Mouse (Mus musculus): ENCODE data around the gene B430306N03Rik.

B430306N03Rik gene

GRCm38 (mm10) chr17:48362966-48363365 is 47.0 kb downstream of the B430306N03Rik start:
- peak; percentile 55 for DNase-seq (ENCODE audit: low spot score)

- peak; percentile 28 for DNase-seq (ENCODE audit: low spot score)
These were observed 47.6 kb downstream of the B430306N03Rik start for GRCm38 (mm10) chr17:48363421-48363965.

DNA sequence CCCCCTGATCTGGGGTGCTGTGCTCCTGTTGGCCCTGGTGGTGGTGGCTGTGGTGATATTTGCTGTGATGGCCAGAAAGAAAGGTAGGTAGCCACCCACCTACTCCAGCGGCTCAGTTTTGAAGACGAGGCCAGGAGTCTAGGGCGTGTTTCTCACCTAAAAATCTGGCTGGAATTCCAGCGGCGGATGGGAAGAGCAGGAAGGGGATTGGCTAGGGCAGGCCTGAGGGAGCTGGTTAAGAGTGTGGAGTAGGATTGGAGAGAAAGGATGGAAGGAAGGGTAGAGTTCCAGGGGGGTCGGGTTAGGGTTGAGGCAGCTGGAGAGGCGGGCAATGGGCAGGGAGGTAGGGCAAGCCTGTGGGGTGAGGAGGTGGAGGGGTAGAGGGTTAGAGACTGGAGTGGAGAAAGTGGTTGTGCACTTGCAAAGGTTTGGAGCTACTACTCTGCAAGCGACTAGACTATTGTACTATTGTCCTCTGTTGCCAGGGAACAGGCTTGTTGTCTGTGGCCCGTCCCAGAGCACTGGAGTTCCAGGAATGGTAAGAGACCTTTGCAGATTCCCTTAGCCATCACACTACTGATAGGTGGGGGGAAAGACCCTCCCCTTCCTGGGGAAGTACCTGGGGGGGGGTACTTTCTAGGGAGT is 49.7 kb downstream of the B430306N03Rik start:
- no peak for DNase-seq (ENCODE audit: low spot score)

GRCm38 (mm10) chr17:48366806-48367205 is 50.9 kb downstream of the B430306N03Rik start:
- DNase-seq (ENCODE audit: low spot score): no peak

GRCm38 (mm10) chr17:48371621-48372020 is 55.7 kb downstream of the B430306N03Rik start:
- no peak for DNase-seq (ENCODE audit: low spot score)

DNA sequence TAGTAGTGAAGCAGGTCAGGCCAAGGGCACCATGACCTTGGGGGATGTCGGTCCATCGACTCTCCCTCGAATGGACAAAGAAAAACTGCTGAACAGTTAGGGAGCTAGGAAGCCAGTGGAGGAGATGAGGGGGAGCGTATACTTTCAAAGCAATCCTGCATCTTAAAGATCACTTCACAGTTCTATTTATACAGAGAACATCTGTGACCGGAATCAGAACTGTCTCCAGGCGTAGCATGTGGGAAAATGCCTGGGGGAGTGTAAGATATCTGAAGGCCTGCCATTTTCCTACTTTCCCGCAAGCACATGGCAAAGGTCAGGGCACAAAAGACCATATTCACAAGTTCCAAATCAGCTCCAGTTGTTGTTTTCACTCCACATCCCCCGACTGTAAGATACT is 57.0 kb downstream of the B430306N03Rik start:
- DNase-seq (ENCODE audit: low spot score): no peak

GRCm38 (mm10) chr17:48376102-48376501 is 60.2 kb downstream of the B430306N03Rik start:
- DNase-seq (ENCODE audit: low spot score): no peak
